Mouse (Mus musculus) midbrain, embryonic 15.5 days (tissue): ENCODE data around the gene Igfbp3. TPM values are rescaled to one million over a fixed set of nuclear protein-coding genes. Genes with fewer than 3 reads are reported as not detected.

Experiments
- polyA plus RNA-seq: library from polyadenylated mRNA; unstranded; fragments of >200 nt; fragmentation: Nextera tagmentation; extraction: Ambion mirVana; gene quantifications from 2 replicates; pipeline ENCODE4 v1.2.1, GENCODE M21; 2015

Gene Igfbp3
- polyA plus RNA-seq, 1 experiment from 2014 or later = 14.8 TPM

Other genes starting within 250 kb of the Igfbp3 start
- gene Adcy1, start 150.4 kb downstream of the Igfbp3 start, polyA plus RNA-seq = 8.1 and 8.4 TPM in 2 replicates
- gene Gm11985, start 25.4 kb downstream of the Igfbp3 start, polyA plus RNA-seq = not detected in 2 replicates
- 0.37 TPM in 1 of 2 replicates, not detected in the other for gene Igfbp1, start 16.1 kb downstream of the Igfbp3 start, polyA plus RNA-seq